Mouse (Mus musculus) urinary bladder, adult 18-20 months (tissue): ENCODE measurements around the gene Uqcr10.
"Not testable (repeated sequence)": the region's sequence is repeated elsewhere in the genome, so short reads cannot be mapped to it uniquely, and the experiment has no call there.

Source experiments
- DNase-seq, 2 experiments: peaks; one replicate each; pipeline ENCODE4 v3.0.0; 2022; ENCODE audit warnings: low spot score in 2 of 2, mixed read lengths in 2 of 2

The Uqcr10 gene

DNA sequence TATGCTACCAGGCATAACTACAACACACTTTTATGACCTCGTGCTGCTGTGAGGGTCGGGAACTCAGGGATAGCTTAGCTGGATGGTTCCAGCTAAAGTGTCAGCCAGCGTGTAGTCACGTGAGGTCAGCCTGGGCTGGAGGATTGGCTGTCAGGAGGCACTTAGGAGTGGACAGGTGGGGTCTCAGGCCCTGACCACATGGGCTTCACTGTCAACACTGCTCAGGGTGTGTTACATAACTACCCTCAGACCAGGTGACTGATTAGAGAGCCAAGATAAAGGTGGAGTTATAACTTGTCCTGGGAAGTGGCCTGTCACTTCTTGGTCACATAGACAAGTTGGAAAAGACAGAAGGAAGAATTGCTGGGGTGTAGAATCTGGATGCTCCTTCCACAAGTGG is 11.5 kb upstream of the Uqcr10 start:
- no peak for DNase-seq

DNA sequence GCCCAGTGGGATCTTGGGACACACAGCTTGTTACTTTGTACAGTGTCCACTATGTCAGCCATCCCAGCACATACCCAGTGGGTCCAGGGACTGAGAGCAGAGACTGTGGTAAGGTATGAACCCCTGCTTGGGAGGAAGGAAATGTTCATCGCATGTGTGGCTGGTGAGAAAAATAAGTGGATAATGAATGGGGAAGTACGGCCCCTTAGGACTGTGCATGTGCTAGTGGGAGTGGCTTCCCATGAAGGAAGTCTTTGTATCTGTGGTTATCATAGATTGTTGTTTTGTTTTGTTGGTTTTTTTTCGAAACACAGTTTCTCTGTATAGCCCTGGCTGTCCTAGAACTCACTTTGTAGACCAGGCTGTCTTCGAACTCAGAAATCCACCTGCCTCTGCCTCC is 10.6 kb upstream of the Uqcr10 start:
- DNase-seq: no peak

DNA sequence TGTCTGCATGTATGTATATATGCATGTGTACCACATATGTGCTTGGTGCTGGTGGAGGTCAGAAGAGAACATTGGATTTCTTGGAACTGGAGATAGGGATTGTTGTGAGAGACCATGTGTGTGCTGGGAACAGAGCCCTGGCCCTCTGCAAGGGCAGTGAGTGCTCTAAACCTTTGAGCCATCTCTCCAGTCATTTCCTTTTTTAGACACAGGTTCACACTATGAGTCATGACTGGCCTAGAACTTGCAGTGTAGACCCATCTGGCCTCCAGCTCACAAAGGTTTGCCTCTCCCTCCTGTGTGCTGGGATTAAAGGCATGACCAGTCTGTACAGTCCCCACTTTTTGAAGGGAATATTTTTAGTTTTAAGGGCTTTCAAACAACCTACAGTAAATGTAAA is 8.7 kb upstream of the Uqcr10 start:
- DNase-seq: no peak

DNA sequence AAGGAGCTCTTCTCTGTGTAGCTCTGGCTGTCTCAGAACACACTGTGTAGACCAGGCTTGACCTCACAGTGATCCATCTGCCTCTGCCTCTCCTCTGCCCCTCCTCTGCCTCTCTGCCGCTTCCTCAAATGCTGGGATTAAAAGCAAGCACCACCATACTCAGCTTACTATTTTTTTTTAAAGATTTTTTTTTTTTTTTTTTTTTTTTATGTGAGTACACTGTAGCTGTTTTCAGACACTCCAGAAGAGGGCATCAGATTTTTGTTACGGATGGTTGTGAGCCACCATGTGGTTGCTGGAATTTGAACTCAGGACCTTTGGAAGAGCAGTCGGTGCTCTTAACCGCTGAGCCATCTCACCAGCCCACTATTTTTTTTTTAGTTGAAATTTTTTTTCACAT is 6.0 kb upstream of the Uqcr10 start:
- not testable (repeated sequence) for DNase-seq

DNA sequence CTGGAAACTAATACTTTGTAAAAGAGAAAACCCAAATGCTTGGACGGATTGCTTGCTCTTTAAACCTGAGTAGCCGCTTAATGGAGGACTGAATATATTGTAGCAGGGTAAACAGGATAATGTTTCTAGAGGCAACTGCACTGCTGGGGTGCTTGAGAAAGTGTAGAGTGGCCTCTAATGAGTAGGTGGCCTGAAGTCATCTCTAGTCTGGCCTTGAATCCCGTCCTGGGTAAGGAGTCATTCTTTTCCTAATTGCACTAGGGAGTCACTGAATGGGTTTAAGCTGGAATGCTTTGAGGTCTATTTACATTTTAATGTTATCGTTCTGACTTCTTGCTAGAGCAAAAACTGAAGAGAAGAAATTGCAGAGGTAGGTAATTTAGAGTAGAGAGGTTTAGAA is 1.0 kb upstream of the Uqcr10 start:
- no peak for DNase-seq

DNA sequence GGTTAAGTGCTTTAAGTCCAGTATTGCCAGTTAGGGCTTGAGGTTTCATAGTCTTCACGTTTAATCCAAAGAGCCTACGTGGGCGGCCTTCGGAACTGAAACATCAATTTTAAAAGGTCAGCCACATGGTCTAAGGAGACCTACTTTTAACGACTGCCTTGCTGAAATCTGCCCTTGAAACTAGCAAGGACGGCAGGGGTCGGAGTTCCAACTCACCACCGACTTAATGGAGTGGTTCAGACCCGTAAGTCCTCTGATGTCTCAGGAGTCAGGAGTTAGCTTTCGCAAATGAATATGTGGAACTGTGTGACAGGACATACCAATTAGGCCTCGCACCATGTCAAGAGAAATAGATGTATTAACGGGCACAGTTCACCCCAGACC is 462 bp downstream of the Uqcr10 start:
- DNase-seq: no peak

DNA sequence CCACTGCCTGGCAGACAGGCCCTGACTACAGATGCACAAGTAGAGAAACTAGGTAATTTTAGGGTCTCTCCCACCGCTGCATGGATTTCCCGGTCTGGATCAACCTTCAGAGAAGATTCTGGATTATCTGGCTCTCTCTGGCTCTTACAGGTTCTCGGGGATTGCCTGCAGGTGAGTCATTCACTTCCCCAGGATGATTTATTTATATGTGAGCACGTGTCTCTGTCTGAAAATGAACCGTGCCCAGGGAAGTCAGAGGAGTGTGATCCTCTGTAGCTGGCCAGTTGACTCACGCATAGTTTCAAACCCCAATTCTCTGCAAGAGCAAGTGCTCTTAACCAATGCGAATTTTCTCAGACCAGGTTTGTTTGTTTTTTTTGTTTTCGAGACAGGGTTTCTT is 3.4 kb downstream of the Uqcr10 start:
- DNase-seq: peak in 1 of 2 experiments; percentile 45

DNA sequence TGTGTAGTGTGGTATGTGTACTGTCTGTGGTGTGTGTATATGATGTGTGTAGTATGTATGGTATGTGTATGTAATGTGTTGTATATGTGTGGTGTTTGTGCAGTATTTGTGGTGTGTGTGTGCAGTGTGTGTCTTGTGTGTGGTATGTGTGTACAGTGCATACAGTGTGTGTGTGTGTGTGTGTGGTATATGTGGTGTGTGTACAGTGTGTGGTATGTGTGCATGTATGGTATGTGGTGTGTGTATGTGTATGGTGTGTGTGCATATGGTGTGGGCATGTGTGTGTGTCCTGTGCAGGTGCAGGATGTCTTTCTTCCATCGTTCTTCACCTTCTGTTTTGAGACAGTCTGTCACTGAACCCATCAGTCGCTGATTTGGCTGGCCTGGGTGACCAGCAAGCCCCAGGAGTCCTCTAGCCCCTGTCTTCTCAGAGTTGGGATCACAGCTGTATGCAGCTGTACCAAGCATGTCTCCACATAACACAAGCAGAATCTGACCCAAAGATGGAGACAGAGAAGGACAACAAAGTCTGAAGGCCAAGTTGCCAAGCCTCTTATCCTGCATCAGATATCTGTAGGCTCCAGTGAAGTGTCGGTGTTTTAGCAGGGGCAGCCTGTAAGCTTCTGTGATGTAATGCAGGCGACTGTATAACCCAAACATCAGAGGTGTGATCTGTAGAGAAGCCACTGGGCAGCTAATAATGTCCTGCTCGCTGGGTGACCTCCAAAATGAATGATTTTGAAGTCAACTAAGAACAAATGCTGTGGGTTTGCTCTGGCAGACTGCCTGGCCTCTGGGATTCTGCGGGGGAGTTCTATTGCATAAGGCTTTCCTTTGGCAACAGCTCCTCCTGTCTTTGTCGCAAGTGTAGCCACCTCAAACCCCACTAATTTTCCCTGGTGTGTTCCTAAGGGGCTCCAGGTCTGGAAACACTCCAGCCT is 6.8 kb downstream of the Uqcr10 start:
- DNase-seq: peak in 1 of 2 experiments; percentile 69

DNA sequence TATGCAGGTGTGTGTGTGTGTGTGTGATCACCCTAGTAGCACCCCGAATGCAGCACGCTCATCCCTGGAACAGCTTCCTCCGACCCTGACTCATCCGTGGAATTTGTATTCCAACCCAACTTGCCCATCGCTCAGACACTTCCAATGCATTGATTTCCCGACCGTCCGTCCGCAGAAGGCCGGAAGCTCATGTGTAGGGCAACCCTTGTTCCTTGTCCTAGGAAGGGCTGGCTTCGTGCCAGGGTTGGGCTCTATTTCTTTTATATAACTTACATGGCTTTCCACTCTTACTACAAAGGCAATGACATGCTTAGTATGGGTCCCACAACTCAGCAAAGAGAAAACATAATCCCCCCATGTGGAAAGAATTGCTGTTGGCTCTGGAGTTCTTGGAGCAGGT is 12.0 kb downstream of the Uqcr10 start:
- DNase-seq: no peak

DNA sequence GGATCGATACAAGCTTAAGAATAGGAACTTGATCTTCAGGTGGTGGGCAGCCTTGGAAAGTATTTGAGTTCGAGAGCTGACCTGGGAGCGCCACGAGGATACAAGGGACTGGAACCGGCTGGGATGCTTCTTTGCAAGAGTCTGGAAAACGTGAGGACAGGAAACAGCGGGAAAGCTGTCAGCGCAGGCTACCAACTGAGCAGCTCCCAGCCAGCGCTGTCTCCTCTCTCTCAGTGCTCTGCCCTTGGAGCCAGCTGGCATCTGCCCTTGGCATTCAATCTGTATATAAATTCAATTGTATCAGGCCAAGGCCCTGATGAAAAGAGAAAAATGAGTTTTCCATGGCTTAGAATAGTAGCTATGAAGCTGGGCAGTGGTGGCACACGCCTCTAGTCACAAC is 12.9 kb downstream of the Uqcr10 start:
- DNase-seq: no peak

DNA sequence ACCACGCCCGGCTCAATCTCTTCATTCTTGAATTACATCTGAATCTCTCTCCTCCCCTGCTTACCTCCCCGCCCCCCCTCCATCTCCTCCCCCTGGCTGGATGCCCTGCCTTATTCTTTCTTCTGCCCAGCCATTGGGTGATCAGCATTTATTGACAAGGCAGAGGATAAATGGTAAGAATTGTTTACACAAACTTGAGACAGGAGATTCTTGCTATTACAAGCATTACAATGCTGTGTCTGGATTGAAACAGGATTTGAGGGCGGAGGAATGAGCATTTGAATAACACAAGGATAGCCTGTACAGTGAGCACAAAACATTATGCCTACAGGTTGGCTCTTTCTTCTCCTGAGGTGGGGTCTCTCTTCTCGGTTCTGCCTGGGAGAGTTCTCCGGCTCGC is 13.8 kb downstream of the Uqcr10 start:
- no peak for DNase-seq

DNA sequence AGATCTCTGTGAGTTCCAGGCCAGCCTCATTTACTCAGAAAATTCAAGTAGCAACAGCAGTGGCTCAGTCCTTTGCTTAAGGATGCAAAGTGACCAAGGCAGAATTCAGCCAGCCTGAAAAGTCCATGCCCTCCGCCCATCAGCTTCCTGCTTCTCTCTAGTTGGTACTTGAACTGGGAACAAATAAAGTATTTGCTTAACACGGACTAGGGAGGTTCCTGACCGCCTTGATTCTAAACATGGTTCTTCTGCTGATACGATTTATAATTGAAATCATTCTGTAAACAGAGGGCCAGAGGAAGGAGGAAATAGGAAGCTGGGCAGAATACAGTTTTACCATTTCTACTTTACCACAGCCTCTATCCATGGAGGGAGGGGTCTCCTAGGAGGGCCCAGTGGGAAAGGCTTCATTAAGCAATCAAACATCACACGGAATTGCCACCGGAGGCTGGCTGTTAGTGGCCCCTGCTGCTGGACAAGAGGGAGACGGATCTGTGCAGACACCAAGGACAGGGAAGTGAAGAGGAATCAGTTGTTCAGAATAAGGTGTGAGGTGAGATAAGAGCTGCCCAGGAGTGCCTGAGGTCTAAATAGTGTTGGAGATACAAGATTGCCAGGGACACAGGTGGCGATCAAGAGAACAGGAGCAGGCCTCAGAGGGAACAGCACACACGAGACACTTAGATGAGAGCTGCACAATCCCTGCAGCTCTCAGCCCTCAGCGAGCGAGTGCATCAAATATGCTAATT is 15.3 kb downstream of the Uqcr10 start:
- peak; percentile 35 to 59 for DNase-seq

DNA sequence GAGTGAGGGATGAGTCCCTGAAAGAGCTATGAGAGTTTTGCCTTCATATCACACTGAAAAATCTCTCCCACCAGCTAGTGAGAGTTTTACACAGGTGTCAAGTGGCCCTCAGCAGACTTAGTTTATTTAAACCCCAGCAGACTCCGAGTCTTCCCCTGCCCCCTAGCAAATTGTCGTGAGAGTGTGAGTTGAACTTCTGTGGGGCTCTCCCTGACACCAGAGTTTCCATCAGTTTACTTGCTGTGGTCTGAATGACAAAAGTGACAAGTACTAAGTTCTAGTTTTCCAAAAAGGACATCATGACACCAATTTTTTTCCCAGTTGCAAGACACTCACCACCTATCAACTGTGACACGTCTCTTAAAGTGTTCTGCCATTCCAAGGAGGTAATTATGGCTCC is 16.3 kb downstream of the Uqcr10 start:
- DNase-seq: no peak

DNA sequence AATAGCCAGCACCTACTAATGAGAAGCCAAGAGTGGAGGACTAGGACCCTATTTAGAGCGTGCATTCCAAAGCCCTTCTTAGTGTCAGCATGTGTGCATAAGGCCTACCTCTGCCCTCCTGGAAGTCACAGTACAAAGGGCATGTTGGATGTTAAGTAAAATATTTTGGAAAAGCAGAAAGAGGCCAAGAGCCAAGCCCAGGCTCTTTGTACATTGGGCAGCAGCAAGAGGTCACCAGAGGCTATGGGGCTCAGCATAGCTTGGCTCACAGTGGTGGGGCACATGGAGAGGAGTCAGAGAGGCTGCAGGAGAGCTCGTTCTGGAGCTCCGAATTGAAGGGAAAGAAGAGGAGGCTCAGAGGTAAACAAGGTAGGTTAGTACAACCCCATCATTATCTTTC is 17.1 kb downstream of the Uqcr10 start:
- no peak for DNase-seq

DNA sequence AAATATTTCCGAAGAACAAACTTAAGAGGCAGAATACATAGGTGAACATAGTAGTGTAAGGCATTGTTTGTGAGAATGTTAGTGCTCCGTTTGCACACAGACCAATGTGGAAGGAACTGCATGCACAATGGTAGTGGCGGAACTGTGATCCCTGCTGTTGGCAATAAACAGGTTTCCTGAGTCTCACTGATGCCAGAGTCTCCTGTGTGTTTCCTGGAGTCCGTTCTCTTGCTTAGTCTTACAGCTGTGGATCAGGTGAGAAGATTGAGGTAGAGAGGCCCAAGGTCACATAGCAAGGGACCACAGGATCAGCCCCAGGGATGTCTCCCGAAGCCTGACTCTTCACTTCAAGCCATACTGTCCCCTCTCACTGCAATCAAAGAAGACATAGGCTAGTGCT is 18.6 kb downstream of the Uqcr10 start:
- no peak for DNase-seq

DNA sequence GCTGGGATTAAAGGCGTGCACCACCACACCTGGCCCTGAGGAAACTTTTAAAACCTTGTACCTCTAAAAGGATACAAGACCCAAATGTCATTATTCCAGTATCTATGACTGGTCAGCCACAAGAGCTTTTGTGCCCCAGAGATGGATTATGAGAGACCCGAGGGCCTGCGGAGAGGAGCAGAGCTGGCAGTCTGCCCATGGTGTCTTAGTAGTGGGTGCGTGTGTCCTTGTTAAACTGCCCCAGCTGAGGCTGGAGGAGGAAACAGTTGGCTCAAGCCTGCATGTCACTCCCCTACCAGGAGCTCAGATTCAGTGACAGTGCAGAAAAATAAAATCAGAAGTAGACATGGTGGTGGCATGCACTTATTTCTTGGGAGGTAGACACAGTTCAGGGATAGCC is 19.1 kb downstream of the Uqcr10 start:
- DNase-seq: no peak

DNA sequence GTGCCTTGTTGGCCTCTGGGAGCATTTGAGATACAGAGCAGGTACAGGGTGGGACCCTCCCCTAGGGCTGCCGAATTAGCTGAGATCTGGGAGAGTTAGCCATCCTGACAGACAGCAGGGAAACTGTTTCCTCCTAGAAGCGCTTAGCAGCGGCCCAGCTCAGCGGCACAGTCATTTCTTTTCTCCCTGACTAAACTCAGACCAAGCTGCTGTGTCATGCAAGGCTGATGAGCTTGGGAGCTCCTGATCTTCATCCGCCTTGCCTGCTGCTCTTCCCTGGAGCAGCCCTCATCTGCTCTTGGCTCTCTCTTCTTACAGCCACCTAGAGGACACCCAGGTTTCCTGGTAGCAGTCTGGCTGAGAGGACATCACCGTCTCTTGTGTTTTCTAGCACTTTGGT is 20.0 kb downstream of the Uqcr10 start:
- no peak for DNase-seq

DNA sequence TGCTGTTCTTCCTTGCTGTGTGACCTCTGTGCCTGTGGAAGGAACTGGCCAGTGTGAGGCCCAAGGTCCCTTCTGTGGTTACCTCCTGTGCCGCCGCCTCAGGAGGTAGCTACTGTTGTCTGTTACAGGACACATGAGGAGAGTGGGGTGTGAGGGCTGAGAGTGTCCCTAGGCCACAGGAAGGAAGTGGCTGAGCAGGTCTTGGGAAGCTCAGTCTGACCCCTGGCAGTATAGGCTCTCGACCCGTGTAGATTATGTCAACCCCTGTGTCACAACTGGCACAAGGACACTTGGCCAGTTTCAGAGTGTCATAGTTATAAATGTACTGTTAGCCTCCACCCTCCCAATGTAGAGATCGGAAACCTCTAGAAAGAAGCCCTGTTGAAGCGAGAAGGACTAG is 20.6 kb downstream of the Uqcr10 start:
- no peak for DNase-seq

DNA sequence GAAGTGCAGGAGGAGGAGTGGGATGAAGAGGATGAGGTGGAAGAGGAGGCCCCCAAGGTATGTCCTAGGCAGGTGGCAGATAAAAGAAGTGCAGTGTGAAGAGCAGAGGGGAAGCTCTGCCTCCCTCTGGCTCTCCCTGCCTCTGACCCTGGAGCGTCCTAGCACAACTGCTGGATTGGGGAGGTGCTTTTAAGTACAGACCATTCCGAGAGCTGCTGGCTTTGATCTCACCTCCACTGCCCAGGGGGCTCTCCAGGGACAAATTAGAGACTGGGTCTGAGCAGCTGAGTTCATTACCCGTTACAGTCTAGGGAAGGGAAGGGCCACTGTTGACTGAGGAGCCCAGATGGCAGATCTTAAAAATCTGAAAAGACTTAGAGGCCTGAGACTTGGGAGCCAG is 24.0 kb downstream of the Uqcr10 start:
- DNase-seq: no peak

DNA sequence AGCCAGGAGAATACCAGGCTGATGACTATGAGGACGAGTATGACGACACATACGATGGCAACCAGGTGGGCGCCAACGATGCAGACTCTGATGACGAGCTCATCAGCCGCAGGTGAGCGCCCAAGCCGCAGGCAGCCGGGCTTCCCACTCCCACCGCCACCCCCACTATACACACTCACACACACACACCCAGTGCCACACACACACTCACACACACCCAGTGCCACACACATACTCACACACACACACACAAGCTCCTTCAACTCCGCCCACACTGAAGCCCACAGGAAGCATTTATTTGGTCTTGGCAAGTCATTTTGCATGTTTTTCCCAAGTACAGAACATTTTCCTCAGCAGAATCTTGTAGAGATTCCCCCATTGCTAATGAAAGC is 24.7 kb downstream of the Uqcr10 start:
- no peak for DNase-seq

DNA sequence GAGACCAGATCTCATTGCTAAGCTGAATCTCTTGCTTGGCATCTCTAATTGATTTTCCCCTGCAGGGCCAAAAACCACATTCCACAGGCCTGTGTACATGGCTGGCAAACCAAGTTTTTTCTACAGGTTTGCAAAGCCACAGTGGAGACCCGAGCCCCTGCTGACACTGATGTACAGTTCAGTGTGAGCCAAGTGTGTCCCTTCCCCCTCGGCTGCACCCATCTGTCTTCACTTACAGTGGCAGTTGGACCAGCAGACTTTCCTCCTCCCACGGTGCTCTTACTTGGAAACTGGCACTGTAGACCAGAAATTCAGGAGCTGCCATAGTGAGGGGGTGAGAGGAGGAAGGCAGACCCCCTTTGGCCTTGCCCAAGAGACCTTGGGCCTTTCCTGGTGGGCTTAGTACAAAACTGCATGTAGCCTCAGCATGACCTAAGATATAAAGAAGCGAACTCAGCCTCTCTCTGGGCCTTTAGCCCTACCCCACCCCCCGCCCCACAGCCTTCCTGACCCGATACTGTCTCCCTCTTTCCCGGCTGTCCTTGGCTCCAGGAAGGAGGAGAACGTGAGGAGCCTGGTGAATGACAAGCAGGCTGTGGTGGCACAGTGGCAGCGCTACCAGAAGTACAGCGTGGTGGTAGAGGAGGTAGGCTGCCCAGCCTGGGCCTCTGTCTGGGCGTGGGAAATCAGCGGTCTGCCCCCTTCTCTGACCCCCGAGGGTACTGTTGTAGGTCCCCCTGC is 25.3 kb downstream of the Uqcr10 start:
- no peak for DNase-seq

DNA sequence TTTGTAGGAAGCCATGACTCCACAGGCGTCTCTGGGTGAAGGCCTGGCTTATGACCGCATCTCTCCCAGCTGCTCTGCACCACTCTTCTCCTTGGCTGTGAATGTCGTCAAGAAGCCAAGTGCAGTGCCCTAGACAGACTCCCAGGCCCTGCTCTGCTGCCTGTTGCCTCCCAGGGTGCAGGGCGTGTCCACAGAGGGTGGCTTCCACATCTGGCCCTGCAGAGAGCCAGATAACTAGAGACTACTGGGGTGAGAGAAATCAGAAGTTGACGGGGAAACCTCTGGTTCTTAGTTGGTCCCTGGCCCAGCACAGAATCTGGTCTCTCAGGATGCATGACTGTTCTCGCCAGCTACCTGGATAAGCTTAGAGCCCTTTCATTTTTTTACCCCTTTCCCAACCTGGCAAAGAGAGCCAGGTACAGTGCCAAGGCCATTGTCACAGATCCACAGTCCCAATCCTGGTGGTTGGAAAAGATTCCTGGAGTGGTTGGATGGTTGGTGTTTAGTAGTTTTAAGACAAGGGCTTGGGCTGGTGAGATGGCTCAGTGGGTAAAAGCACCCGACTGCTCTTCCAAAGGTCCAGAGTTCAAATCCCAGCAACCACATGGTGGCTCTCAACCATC is 26.8 kb downstream of the Uqcr10 start:
- no peak for DNase-seq
